Mouse (Mus musculus) embryonic facial prominence, embryonic 14.5 days (tissue): Measurements from ENCODE around the gene Etl4. TPM values are rescaled to one million over a fixed set of nuclear protein-coding genes. Genes with fewer than 3 reads are reported as not detected.

Source experiments
- ATAC-seq: fragments of 200-750 bp; cut with Nextera tagmentation; 2 replicates; pipeline ENCODE4 v1.8.0; 2017; ENCODE audit warnings: low read depth, moderate number of reproducible peaks, moderate TSS enrichment
- DNase-seq: peaks from one replicate; pipeline ENCODE4 v3.0.0-alpha.2; 2015; ENCODE audit warnings: low spot score
- H3K27ac ChIP-seq: fragments of 300-500 bp; sonication (generic); replicated peaks from 2 replicates; pipeline ENCODE4 v1.5.1; 2014; ENCODE audit warnings: low read depth, mild to moderate bottlenecking, low read length, moderate library complexity
- H3K27me3 ChIP-seq: fragments of 300-500 bp; sonication (generic); replicated peaks from 2 replicates; pipeline ENCODE4 v1.6.1; 2014; ENCODE audit warnings: low read length; ENCODE audit not compliant: control insufficient read depth, insufficient read depth
- H3K36me3 ChIP-seq: fragments of 300-500 bp; sonication (generic); 2 replicates; pipeline ENCODE4 v1.6.1; 2014; ENCODE audit warnings: low read length, mixed read lengths; ENCODE audit not compliant: control insufficient read depth, insufficient read depth
- H3K4me1 ChIP-seq: fragments of 300-500 bp; sonication (generic); 2 replicates; pipeline ENCODE4 v1.6.1; 2014; ENCODE audit warnings: antibody characterized with exemption, low read length; ENCODE audit not compliant: control insufficient read depth, insufficient read depth
- H3K4me2 ChIP-seq: fragments of 300-500 bp; sonication (generic); 2 replicates; pipeline ENCODE4 v1.6.1; 2014; ENCODE audit warnings: low read depth, mild to moderate bottlenecking, low read length, moderate library complexity, mixed read lengths
- H3K4me3 ChIP-seq: fragments of 300-500 bp; sonication (generic); 2 replicates; pipeline ENCODE4 v1.5.1; 2014; ENCODE audit warnings: low read depth, mild to moderate bottlenecking, low read length
- H3K9ac ChIP-seq: fragments of 300-500 bp; sonication (generic); 2 replicates; pipeline ENCODE4 v1.6.1; 2014; ENCODE audit warnings: low read depth, mild to moderate bottlenecking, low read length, moderate library complexity, mixed read lengths
- H3K9me3 ChIP-seq: fragments of 300-500 bp; sonication (generic); 2 replicates; pipeline ENCODE4 v1.6.1; 2016; ENCODE audit warnings: low read length; ENCODE audit not compliant: control insufficient read depth
- WGBS: fragments of 180-500 bp; shearing (Covaris S2); extraction: QIAGEN DNeasy Blood & Tissue Kit; methylation state at CpG from one replicate; pipeline ENCODE4 v1.1.7; 2014; 5-methylcytosine and 5-hydroxymethylcytosine counted together
- polyA plus RNA-seq: library from polyadenylated mRNA; unstranded; fragments of >200 nt; fragmentation: Nextera tagmentation; extraction: Ambion mirVana; gene quantifications from 2 replicates; pipeline ENCODE4 v1.2.1, GENCODE M21; 2014

Gene Etl4
- polyA plus RNA-seq, 1 experiment from 2014 or later = 39.2 TPM

DNA sequence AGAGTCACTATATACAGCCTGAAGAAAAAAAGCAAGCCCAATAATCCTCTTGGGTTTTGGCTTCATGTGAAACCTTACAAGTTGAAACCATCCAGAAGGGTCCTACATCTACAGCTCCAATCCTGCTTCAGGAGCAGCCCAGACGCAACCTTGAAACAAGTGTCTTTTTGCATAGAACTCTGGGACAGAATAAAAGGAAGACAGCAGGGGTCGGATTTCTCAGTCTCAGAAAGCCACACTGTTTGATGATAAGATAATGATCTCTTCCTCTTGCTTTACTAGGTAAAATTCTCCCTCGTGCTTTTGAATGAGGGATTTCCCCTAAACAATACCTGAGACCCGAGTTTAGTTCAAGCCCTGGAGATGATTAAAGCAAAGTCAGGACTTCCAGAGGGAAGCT is 385.0 kb downstream of the Etl4 start:
- Histone ChIP-seq H3K9me3 (no peaks in the 10 kb centered on the region), H3K4me2 (no peak overlapping the region), H3K4me3 (no peak overlapping the region), H3K36me3 (no peaks in the 10 kb centered on the region), H3K9ac (no peak overlapping the region), H3K27me3 (no peaks in the 10 kb centered on the region), H3K4me1 (peaks cover 5% of the 10 kb centered on the region; the same call in 1 of the 2 replicates), H3K27ac (no peak overlapping the region)
- 20% methylated on average over 4 of the region's 4 CpGs for WGBS
- ATAC-seq = no peak
- DNase-seq = no peak

DNA sequence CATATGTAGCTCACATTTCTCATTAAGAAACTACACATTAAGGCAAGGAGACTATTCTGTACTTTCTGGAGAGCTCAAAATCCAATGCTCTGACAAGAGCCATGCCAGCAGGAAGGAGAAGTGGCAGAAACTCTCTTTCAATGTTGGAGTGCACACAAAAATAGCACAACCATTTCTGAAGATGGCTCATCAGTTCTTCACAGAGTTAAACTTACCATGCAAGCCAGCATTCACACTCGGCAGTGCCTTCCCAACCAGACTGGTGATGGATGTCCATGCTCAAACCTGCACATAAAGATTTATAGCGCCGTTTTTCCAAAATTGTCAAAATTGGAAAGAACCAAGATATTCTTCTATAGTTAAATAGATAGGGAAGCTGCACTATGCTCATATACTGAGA is 392.9 kb downstream of the Etl4 start:
- no peaks in the 10 kb centered on the region for H3K9me3 ChIP-seq
- no peaks in the 10 kb centered on the region for H3K27me3 ChIP-seq
- ATAC-seq (no peak), DNase-seq (no peak)
- H3K4me3 ChIP-seq = no peak overlapping the region
- no peaks in the 10 kb centered on the region for H3K36me3 ChIP-seq
- H3K4me2 ChIP-seq = no peak overlapping the region
- WGBS = 90% methylated on average over 3 of the region's 3 CpGs
- no peak overlapping the region for H3K27ac ChIP-seq
- H3K9ac ChIP-seq = no peak overlapping the region
- no peaks in the 10 kb centered on the region for H3K4me1 ChIP-seq

DNA sequence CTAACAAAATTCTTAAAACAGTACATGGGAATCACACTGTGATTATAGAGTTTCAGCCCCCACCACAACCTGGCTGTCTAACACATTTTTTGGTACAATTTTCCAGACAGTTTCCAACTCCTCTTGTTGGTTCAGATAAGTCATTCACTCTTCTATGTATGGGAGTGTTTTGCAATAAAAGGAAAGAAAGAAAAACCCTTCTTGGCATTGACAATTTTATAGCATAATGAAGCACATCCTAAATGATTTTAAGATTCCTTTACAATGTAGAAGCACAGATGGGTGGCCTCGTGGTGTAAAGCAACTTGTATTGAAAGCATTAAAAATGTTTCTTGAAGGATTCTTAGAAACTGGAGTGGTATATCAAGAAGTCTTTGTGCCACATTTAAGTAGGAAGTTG is 415.4 kb downstream of the Etl4 start:
- Histone ChIP-seq H3K36me3 (no peaks in the 10 kb centered on the region), H3K9me3 (no peaks in the 10 kb centered on the region), H3K4me3 (no peak overlapping the region), H3K9ac (no peak overlapping the region), H3K4me2 (no peak overlapping the region), H3K27me3 (no peaks in the 10 kb centered on the region), H3K27ac (no peak overlapping the region), H3K4me1 (no peaks in the 10 kb centered on the region)
- DNase-seq (no peak), ATAC-seq (no peak)
- WGBS = 56% methylated on average over 1 of the region's 1 CpGs

DNA sequence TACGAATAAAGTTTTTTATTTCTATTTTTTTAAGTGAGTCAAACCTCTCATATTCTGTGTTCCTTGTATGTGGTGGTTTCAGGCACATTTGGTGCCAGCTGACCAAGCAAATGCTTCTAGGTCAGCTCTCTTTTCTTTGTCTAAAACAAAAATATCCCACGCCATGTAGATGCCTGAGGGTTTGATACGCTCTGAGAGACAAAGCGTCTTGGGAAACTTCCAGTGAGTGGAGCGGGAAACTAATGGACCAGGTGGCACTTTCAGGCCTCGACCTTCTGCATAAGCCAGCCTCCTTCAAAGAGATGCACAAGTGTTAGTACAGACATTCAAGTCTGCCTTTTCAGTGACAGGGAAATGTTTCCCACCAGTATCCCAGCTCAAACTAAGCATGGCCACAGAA is 426.6 kb downstream of the Etl4 start:
- H3K4me1 ChIP-seq = peaks cover 12% of the 10 kb centered on the region; the same call in 1 of the 2 replicates
- no peak overlapping the region for H3K9ac ChIP-seq
- ATAC-seq (no peak), DNase-seq (no peak)
- no peaks in the 10 kb centered on the region for H3K36me3 ChIP-seq
- no peaks in the 10 kb centered on the region for H3K9me3 ChIP-seq
- no peak overlapping the region for H3K27ac ChIP-seq
- H3K4me2 ChIP-seq = no peak overlapping the region
- WGBS = 83% methylated on average over 6 of the region's 6 CpGs
- no peaks in the 10 kb centered on the region for H3K27me3 ChIP-seq
- no peak overlapping the region for H3K4me3 ChIP-seq

DNA sequence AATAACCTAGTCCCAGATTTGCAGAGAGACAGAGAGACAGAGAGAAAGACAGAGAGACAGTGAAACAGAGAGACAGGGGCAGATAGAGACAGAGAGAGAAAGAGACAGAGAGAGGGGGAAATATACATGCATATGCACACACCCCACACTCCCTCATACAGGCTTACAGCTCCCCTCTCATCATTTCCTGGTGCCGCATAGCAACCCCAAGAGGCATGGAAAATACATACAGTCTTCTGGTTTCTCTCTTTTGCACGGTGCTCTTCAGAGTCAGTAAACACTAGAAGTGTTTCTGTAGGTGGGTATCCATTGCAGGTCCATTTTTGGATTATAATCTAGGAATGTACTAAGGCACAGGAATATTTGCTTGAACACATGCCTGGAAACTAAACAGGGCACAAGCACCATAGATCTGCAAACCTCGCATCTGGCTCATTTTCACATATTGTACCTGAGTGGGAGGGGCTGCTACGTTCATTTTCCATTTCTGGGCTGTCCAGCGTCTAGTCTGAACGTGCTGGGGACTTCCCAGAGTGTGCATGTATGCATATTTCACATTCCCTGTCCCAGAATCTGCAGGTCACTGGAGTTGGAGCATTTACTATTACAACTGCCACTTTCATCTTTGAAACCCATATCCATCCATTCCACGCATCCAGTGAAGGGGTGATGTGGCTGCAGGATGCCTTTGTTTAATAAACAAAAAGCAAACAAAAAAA is 429.6 kb downstream of the Etl4 start:
- Histone ChIP-seq H3K27me3 (no peaks in the 10 kb centered on the region), H3K4me1 (peaks cover 12% of the 10 kb centered on the region; the same call in 1 of the 2 replicates), H3K36me3 (no peaks in the 10 kb centered on the region), H3K27ac (no peak overlapping the region; the same call in 1 of the 2 replicates), H3K4me2 (peak overlapping the region; percentile 42), H3K9me3 (no peaks in the 10 kb centered on the region), H3K4me3 (no peak overlapping the region), H3K9ac (no peak overlapping the region)
- no peak for DNase-seq
- WGBS = 44% methylated on average over 7 of the region's 7 CpGs
- ATAC-seq = no peak

DNA sequence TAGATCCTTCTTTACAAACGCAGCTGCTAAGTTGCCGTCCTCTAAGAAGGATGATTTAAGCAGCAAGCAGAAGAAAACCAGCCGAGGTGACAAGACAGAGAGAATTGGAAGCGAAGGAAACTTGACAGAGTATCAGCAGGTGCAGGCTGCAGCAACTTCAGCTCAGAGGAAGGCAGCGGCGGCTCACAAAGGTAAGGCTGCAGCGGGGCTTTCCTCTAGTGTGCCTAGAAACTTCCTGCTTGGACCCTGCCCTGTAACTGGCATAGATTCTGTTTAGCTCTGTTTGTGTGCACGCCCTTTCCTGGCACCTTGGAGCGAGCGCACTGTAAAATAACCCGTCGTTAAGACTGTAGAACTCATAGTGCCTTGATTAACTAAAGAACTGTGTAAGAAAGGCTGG is 430.3 kb downstream of the Etl4 start:
- ATAC-seq = peak; percentile 44; the same call in 1 of the 2 replicates
- H3K9me3 ChIP-seq = no peaks in the 10 kb centered on the region
- peaks cover 12% of the 10 kb centered on the region; the same call in 1 of the 2 replicates for H3K4me1 ChIP-seq
- DNase-seq = peak; percentile 33
- H3K36me3 ChIP-seq = no peaks in the 10 kb centered on the region
- H3K4me2 ChIP-seq = peak overlapping the region; percentile 42
- peak overlapping the region; percentile 18; the same call in 1 of the 2 replicates for H3K4me3 ChIP-seq
- 27% methylated on average over 12 of the region's 12 CpGs for WGBS
- no peaks in the 10 kb centered on the region for H3K27me3 ChIP-seq
- peak overlapping the region; percentile 45; the same call in 1 of the 2 replicates for H3K9ac ChIP-seq
- H3K27ac ChIP-seq = no peak overlapping the region

DNA sequence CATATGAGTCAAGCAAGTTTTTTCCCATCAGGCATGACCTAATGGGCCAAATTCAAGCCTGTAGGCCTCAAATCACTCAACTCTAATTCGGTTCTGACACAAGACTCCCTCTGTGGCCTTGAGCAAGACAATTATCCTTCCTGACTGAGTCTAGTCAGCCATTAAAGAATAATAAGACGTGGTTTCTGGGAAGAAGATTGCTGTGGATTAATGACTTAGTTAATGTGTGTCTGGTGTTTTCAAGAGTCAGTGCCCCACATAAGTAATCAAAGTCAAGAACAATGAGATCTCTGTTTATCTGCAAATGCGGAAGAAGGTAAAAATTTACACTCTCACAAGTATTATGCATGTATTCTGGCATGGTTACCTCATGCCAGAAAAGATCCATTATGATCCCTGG is 437.3 kb downstream of the Etl4 start:
- H3K36me3 ChIP-seq = no peaks in the 10 kb centered on the region
- DNase-seq (peak; percentile 18), ATAC-seq (no peak)
- H3K4me3 ChIP-seq = no peak overlapping the region
- no peak overlapping the region for H3K4me2 ChIP-seq
- H3K4me1 ChIP-seq = no peaks in the 10 kb centered on the region
- H3K27ac ChIP-seq = no peak overlapping the region
- no peaks in the 10 kb centered on the region for H3K9me3 ChIP-seq
- H3K9ac ChIP-seq = no peak overlapping the region
- WGBS = 61% methylated on average over 3 of the region's 3 CpGs
- no peaks in the 10 kb centered on the region for H3K27me3 ChIP-seq

DNA sequence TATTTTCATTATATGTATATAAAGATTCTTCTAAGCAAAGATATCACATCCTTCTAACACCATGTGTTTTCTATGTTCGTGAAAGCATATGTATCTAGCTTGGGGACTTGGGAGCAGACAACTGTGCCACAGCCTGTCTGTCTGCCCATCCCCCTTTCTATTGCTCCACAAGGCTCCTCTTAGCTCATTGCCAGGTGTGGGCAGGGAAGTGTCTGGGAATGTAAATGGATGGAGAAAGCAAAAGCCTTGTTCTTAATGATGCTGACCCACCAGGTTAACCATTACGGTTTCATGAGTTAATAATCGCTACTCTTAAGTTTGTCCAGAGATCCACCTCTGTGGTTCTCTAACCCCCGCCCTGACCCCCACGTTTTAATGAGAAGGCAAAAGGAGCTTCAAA is 439.7 kb downstream of the Etl4 start:
- ATAC-seq (no peak), DNase-seq (no peak)
- Histone ChIP-seq H3K36me3 (no peaks in the 10 kb centered on the region), H3K4me3 (no peak overlapping the region), H3K4me2 (no peak overlapping the region), H3K27me3 (no peaks in the 10 kb centered on the region), H3K9ac (no peak overlapping the region), H3K27ac (no peak overlapping the region), H3K4me1 (no peaks in the 10 kb centered on the region), H3K9me3 (no peaks in the 10 kb centered on the region)
- WGBS = 69% methylated on average over 5 of the region's 5 CpGs

DNA sequence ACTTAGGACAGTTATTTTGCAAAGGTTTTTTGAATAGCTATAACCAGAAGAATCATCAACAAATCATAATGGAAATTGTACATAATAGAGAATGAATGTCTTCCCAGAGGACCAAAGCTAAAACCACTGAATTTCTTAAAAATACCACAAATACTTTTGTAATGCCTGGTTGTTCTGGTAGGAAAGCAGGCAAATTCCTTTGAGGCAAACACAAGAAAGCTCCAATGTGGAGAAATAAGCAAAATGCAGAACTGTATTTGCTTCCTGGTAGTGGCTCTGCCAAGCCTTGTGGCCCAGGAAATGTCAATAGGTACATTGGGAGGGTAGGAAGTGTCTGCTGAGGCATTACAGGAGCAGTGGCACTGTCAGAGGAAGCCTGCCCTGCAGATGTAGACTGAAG is 443.2 kb downstream of the Etl4 start:
- Histone ChIP-seq H3K36me3 (no peaks in the 10 kb centered on the region), H3K9me3 (no peaks in the 10 kb centered on the region), H3K27me3 (no peaks in the 10 kb centered on the region), H3K9ac (no peak overlapping the region), H3K27ac (no peak overlapping the region), H3K4me3 (no peak overlapping the region), H3K4me2 (no peak overlapping the region), H3K4me1 (no peaks in the 10 kb centered on the region)
- DNase-seq = no peak
- ATAC-seq = no peak
